Mouse (Mus musculus): ENCODE data around the gene Clcn1. TPM values are rescaled to one million over a fixed set of nuclear protein-coding genes. Genes with fewer than 3 reads are reported as not detected.

Gene Clcn1
- total and polyA plus RNA-seq, 3 experiments: 4.3 to 12.1 (median 4.9) TPM

GRCm38 (mm10) chr6:42287562-42287961 is 1.1 kb downstream of the Clcn1 start:
- peaks cover 5% of the 10 kb centered on the region; the same call in 1 of the 2 replicates for H3K36me3 ChIP-seq (ENCODE audit: control insufficient read depth, insufficient read depth, low read length)
- no peaks in the 10 kb centered on the region for H3K27me3 ChIP-seq (ENCODE audit: control insufficient read depth, insufficient read depth, low read length)
- no peak for DNase-seq
- intact Hi-C loops (cut with DNase I): no loop called here
- H3K79me2 ChIP-seq (replicated peaks; ENCODE audit: control insufficient read depth, insufficient read depth, low read length): no peaks in the 10 kb centered on the region
- peak overlapping the region; percentile 38 for H3K4me3 ChIP-seq
- H3K9ac ChIP-seq (ENCODE audit: low read depth, low read length): no peak overlapping the region
- no peak for TF ChIP-seq POLR2A (IDR thresholded peaks at IDR 0.05; ENCODE audit: insufficient read depth, low read depth, low read length)
- TF ChIP-seq CTCF (IDR thresholded peaks at IDR 0.05): no peak
- no peak for TF ChIP-seq EP300 (IDR thresholded peaks at IDR 0.05; ENCODE audit: insufficient read depth, low read depth, low read length)
- H3K4me1 ChIP-seq (ENCODE audit: control insufficient read depth, insufficient read depth, low read length): no peaks in the 10 kb centered on the region; the same call in 1 of the 2 replicates
- no peak overlapping the region; the same call in 1 of the 2 replicates for H3K27ac ChIP-seq

GRCm38 (mm10) chr6:42293327-42293726 is 6.8 kb downstream of the Clcn1 start:
- peaks cover 3% of the 10 kb centered on the region; the same call in 1 of the 2 replicates for H3K4me1 ChIP-seq (ENCODE audit: control insufficient read depth, insufficient read depth, low read length)
- TF ChIP-seq EP300 (IDR thresholded peaks at IDR 0.05; ENCODE audit: insufficient read depth, low read depth, low read length) (no peak), POLR2A (IDR thresholded peaks at IDR 0.05; ENCODE audit: insufficient read depth, low read depth, low read length) (no peak), CTCF (IDR thresholded peaks at IDR 0.05) (no peak)
- no peaks in the 10 kb centered on the region; the same call in 1 of the 2 replicates for H3K36me3 ChIP-seq (ENCODE audit: control insufficient read depth, insufficient read depth, low read length)
- H3K4me3 ChIP-seq: no peak overlapping the region
- no peak overlapping the region for H3K27ac ChIP-seq
- no peaks in the 10 kb centered on the region for H3K79me2 ChIP-seq (replicated peaks; ENCODE audit: control insufficient read depth, insufficient read depth, low read length)
- DNase-seq: no peak
- H3K9ac ChIP-seq (ENCODE audit: low read depth, low read length): no peak overlapping the region
- no peaks in the 10 kb centered on the region for H3K27me3 ChIP-seq (ENCODE audit: control insufficient read depth, insufficient read depth, low read length)
- intact Hi-C loops (cut with DNase I): no loop called here
- 80% methylated on average over 6 of the region's 6 CpGs for WGBS

GRCm38 (mm10) chr6:42295549-42296094 is 9.1 kb downstream of the Clcn1 start:
- H3K9ac ChIP-seq (ENCODE audit: low read depth, low read length): no peak overlapping the region
- no peaks in the 10 kb centered on the region for H3K79me2 ChIP-seq (replicated peaks; ENCODE audit: control insufficient read depth, insufficient read depth, low read length)
- TF ChIP-seq EP300 (IDR thresholded peaks at IDR 0.05; ENCODE audit: insufficient read depth, low read depth, low read length) (no peak), POLR2A (IDR thresholded peaks at IDR 0.05; ENCODE audit: insufficient read depth, low read depth, low read length) (no peak), CTCF (IDR thresholded peaks at IDR 0.05) (no peak)
- WGBS: 34% methylated on average over 3 of the region's 3 CpGs
- DNase-seq: no peak
- no peak overlapping the region for H3K4me3 ChIP-seq
- H3K27ac ChIP-seq: no peak overlapping the region
- H3K4me1 ChIP-seq (ENCODE audit: control insufficient read depth, insufficient read depth, low read length): peaks cover 3% of the 10 kb centered on the region; the same call in 1 of the 2 replicates
- intact Hi-C loops (cut with DNase I): no loop called here
- no peaks in the 10 kb centered on the region; the same call in 1 of the 2 replicates for H3K36me3 ChIP-seq (ENCODE audit: control insufficient read depth, insufficient read depth, low read length)
- H3K27me3 ChIP-seq (ENCODE audit: control insufficient read depth, insufficient read depth, low read length): no peaks in the 10 kb centered on the region

GRCm38 (mm10) chr6:42299362-42299761 is 12.9 kb downstream of the Clcn1 start:
- peaks cover 3% of the 10 kb centered on the region; the same call in 1 of the 2 replicates for H3K4me1 ChIP-seq (ENCODE audit: control insufficient read depth, insufficient read depth, low read length)
- no peak overlapping the region for H3K9ac ChIP-seq (ENCODE audit: low read depth, low read length)
- H3K27me3 ChIP-seq (ENCODE audit: control insufficient read depth, insufficient read depth, low read length): no peaks in the 10 kb centered on the region
- TF ChIP-seq POLR2A (IDR thresholded peaks at IDR 0.05; ENCODE audit: insufficient read depth, low read depth, low read length): no peak
- TF ChIP-seq CTCF (IDR thresholded peaks at IDR 0.05): no peak
- no peak for TF ChIP-seq EP300 (IDR thresholded peaks at IDR 0.05; ENCODE audit: insufficient read depth, low read depth, low read length)
- no peaks in the 10 kb centered on the region; the same call in 1 of the 2 replicates for H3K36me3 ChIP-seq (ENCODE audit: control insufficient read depth, insufficient read depth, low read length)
- WGBS: 55% methylated on average over 5 of the region's 5 CpGs
- no peak overlapping the region for H3K27ac ChIP-seq
- DNase-seq: no peak
- intact Hi-C loops (cut with DNase I): no loop called here
- no peaks in the 10 kb centered on the region for H3K79me2 ChIP-seq (replicated peaks; ENCODE audit: control insufficient read depth, insufficient read depth, low read length)
- H3K4me3 ChIP-seq: no peak overlapping the region

GRCm38 (mm10) chr6:42309816-42310378 is 23.4 kb downstream of the Clcn1 start:
- Histone ChIP-seq H3K4me1 (ENCODE audit: control insufficient read depth, insufficient read depth, low read length) (no peaks in the 10 kb centered on the region), H3K36me3 (ENCODE audit: control insufficient read depth, insufficient read depth, low read length) (no peaks in the 10 kb centered on the region), H3K4me3 (no peak overlapping the region), H3K79me2 (replicated peaks; ENCODE audit: control insufficient read depth, insufficient read depth, low read length) (no peaks in the 10 kb centered on the region), H3K9ac (ENCODE audit: low read depth, low read length) (no peak overlapping the region), H3K27me3 (ENCODE audit: control insufficient read depth, insufficient read depth, low read length) (no peaks in the 10 kb centered on the region), H3K27ac (no peak overlapping the region)
- 55% methylated on average over 8 of the region's 8 CpGs for WGBS
- intact Hi-C loops (cut with DNase I): loop anchor here (10.0 kb wide), 1 partner anchor 275 kb away; no protein-coding TSS in a partner anchor
- no peak for DNase-seq
- TF ChIP-seq CTCF (IDR thresholded peaks at IDR 0.05) (peak; percentile 38), EP300 (IDR thresholded peaks at IDR 0.05; ENCODE audit: insufficient read depth, low read depth, low read length) (no peak)

- Histone ChIP-seq H3K4me1 (ENCODE audit: control insufficient read depth, insufficient read depth, low read length) (no peaks in the 10 kb centered on the region), H3K27me3 (ENCODE audit: control insufficient read depth, insufficient read depth, low read length) (no peaks in the 10 kb centered on the region), H3K9ac (ENCODE audit: low read depth, low read length) (no peak overlapping the region), H3K36me3 (ENCODE audit: control insufficient read depth, insufficient read depth, low read length) (no peaks in the 10 kb centered on the region), H3K79me2 (replicated peaks; ENCODE audit: control insufficient read depth, insufficient read depth, low read length) (no peaks in the 10 kb centered on the region), H3K27ac (no peak overlapping the region), H3K4me3 (no peak overlapping the region)
- WGBS: 84% methylated on average over 2 of the region's 2 CpGs
- intact Hi-C loops (cut with DNase I): loop anchor here (10.0 kb wide), 1 partner anchor 274 kb away; no protein-coding TSS in a partner anchor
- no peak for DNase-seq
- TF ChIP-seq EP300 (IDR thresholded peaks at IDR 0.05; ENCODE audit: insufficient read depth, low read depth, low read length): no peak
- no peak for TF ChIP-seq CTCF (IDR thresholded peaks at IDR 0.05)
Observed at GRCm38 (mm10) chr6:42310427-42311053, 24.1 kb downstream of the Clcn1 start.
